Mouse (Mus musculus): ENCODE measurements around the gene Itga8.

Gene Itga8

GRCm38 (mm10) chr2:12301431-12302170 lies at the start of gene Itga8:
Gene Itga8, minus strand, starts transcription at chr2:12301922.
- peak; percentile 43 to 69 for DNase-seq (ENCODE audit: low spot score in 2 of 2)

GRCm38 (mm10) chr2:12348914-12349313 lies 47.2 kb upstream of the Itga8 start:
- DNase-seq (ENCODE audit: low spot score in 2 of 2), result no peak

GRCm38 (mm10) chr2:12331962-12332361 lies 30.2 kb upstream of the Itga8 start:
- DNase-seq (ENCODE audit: low spot score in 2 of 2), result no peak

DNA sequence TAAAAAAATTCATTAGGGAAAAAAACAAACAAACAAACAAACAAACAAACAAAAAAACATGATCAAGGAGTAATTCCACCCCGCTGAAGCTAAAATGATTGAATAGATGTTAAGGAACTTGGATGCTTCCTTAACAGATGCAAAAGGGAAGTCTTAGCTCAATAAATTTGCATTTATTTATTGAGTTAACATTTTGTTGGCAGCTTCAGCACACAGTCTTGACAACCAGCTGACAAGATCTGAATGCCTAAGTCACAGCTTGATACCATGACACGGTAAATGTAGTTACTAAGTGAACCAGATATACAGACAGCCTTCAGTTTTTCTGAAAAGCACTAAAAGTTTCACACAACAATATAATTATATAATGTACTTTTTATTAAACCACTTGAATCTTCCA lies 27.9 kb upstream of the Itga8 start:
- DNase-seq (ENCODE audit: low spot score in 2 of 2), result no peak

DNA sequence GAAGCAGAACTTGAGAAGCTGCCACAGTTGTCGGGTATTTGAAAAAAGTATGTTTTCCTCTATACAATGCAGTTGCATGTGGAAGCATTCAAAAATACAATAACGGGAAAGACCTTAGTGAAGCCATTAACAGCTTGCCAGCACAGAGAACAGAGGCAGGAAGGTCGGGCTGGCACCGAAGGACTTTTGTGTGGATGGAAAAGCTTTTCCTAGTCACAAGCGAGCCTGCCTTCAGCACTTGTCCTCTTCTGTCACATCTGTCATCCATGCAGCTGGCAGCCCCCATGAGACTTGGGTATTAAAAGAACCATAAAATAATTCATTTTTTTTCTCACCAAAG lies 27.3 kb upstream of the Itga8 start:
- DNase-seq (ENCODE audit: low spot score in 2 of 2), result no peak

DNA sequence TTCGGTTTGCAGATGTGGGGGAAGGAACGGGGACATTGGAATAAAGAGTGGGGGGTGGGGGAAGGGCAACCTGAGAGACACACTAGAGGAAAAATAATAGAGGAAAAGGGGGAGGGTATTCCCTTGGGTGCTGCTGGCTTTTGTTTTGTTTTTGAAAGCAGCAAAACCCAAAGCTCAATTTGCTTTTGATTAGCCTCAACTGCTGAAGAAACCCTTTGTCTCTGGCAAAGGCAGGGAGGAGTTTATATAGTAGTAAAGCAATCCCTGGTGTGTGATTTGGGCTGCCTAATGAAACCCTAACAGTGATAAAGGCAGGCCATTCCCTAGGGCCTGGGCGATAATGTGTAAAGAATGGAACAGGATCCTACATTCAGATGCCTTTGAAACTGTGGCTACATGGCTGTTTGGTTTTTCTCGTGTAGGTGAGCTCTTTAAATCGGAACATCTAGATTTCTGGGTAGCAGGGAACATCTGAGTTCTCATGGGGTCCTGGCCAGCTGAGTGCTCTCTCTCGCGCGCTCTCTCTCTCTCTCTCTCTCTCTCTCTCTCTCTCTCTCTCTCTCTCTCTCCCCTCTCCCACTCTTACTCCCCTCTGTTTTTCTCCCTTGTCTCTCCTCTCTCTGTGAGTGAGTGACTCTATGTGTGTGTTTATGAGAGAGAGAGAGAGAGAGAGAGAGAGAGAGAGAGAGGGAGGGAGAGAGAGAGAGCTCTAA lies 26.8 kb upstream of the Itga8 start:
- no peak for DNase-seq (ENCODE audit: low spot score in 2 of 2)

GRCm38 (mm10) chr2:12327691-12328354 lies 26.1 kb upstream of the Itga8 start:
- no peak for DNase-seq (ENCODE audit: low spot score in 2 of 2)

GRCm38 (mm10) chr2:12327216-12327615 lies 25.5 kb upstream of the Itga8 start:
- no peak for DNase-seq (ENCODE audit: low spot score in 2 of 2)

- no peak for DNase-seq (ENCODE audit: low spot score in 2 of 2)
These were observed 24.1 kb upstream of the Itga8 start for GRCm38 (mm10) chr2:12325868-12326267.

GRCm38 (mm10) chr2:12325417-12325816 lies 23.7 kb upstream of the Itga8 start:
- DNase-seq (ENCODE audit: low spot score in 2 of 2), result peak; percentile 9 to 44

GRCm38 (mm10) chr2:12320914-12321313 lies 19.2 kb upstream of the Itga8 start:
- DNase-seq (ENCODE audit: low spot score in 2 of 2), result no peak

DNA sequence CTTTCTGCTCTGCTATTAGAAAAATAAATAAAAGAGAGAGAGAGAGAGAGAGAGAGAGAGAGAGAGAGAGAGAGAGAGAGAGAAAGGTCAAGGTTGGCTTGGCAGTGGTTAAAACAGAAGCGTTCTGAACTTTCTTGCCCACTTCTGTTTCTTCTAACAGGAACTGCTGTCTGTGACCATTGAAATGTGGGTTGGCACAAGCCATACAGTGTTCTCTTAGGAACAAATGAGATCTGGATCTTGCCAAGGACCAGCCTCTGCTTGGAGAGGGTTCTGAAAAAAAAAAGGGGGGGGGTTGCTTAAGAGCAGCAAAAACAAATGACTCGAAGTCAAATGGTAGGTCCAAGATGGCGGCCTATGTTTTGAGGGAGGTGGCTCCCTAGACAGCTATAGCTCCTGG lies 17.0 kb upstream of the Itga8 start:
- DNase-seq (ENCODE audit: low spot score in 2 of 2), result no peak

DNA sequence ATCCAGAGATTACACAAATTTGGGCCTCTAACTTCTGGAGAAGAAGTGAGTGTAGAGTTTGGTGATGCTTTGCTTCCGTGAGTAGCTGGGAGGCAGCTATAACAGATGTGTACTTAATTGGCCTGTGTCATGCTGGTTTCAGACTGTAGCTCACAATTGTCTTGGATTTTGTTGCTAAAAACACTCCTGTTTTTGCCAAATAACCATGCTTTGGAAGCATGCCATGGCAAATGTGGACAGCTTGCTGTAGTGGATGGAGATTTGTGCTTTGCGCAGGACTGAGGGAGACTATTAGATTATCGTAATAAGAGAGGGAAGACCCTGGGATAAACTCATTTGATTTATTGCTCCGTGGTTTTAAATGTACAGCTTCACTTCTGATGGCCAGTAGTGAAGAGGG lies 16.3 kb upstream of the Itga8 start:
- DNase-seq (ENCODE audit: low spot score in 2 of 2), result no peak

DNA sequence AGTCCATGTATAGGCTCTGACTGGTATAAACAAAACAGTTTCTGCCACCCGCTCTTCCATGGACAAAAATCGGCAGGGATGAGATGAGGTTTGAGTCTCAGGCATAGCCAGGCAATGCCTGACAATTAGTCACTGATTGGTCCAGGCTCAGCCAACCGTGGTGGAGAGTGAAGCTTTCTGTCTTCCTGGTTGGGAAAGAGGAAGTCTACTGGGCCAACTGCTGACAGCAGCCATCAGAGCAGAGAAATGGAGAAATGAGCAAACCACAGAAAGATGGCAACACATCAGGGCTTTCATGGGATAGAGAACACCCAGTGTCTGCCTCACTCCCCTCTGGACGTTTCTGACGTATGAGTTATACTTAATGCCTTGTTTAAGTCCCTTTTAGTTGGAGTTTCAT lies 15.6 kb upstream of the Itga8 start:
- DNase-seq (ENCODE audit: low spot score in 2 of 2), result no peak

- DNase-seq (ENCODE audit: low spot score in 2 of 2), result no peak
These were observed 14.6 kb upstream of the Itga8 start for GRCm38 (mm10) chr2:12316361-12316760.

- DNase-seq (ENCODE audit: low spot score in 2 of 2), result no peak
These were observed 12.3 kb upstream of the Itga8 start for GRCm38 (mm10) chr2:12314028-12314427.

- no peak for DNase-seq (ENCODE audit: low spot score in 2 of 2)
These were observed 6.7 kb upstream of the Itga8 start for GRCm38 (mm10) chr2:12308466-12308865.

DNA sequence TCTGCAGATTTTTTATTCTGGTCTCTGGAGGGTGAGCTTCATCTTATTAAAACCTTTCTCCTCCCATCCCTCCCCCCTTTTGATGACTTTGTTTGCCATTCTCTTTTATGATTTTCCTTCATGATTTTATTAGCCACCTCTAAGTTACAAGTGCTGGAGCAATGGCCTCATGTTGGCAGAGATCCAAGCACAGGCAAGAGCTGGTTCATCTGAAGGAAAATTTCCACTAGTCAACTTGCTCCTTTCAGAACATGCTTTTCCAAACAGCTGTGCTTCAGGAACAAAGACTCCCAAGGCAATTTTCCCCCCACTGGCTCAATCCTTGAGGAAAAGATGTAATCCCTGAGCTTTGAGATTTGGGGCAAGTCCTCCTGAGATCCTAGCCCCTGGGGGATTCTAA lies 5.6 kb upstream of the Itga8 start:
- DNase-seq (ENCODE audit: low spot score in 2 of 2), result no peak

DNA sequence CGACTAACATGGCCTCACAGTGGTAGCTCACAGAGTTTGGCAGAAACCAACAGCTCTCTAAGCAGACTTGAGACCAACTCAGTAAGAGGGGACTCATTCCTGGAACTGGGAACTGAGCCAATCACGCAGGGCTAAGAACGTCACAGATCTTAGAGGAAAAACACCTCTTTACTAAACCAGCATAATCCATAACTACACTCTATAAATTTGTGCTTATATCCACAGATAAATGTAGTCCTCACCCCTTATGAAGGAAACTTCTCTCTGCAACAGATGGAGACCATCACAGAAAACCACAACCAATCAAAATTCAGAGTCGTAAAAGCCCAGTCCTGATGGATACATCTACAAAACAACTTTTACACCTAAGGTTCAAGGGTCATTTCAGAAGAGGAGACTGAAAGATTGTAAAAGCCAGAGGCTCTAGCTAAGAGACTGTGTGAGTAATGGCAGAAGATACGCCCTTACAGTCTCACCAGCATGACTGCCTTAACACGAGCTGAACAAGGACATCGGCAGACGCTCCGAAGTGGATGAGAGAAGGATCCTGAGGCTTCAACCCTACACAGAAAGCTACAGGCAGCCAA lies 3.4 kb upstream of the Itga8 start:
- no peak for DNase-seq (ENCODE audit: low spot score in 2 of 2)

DNA sequence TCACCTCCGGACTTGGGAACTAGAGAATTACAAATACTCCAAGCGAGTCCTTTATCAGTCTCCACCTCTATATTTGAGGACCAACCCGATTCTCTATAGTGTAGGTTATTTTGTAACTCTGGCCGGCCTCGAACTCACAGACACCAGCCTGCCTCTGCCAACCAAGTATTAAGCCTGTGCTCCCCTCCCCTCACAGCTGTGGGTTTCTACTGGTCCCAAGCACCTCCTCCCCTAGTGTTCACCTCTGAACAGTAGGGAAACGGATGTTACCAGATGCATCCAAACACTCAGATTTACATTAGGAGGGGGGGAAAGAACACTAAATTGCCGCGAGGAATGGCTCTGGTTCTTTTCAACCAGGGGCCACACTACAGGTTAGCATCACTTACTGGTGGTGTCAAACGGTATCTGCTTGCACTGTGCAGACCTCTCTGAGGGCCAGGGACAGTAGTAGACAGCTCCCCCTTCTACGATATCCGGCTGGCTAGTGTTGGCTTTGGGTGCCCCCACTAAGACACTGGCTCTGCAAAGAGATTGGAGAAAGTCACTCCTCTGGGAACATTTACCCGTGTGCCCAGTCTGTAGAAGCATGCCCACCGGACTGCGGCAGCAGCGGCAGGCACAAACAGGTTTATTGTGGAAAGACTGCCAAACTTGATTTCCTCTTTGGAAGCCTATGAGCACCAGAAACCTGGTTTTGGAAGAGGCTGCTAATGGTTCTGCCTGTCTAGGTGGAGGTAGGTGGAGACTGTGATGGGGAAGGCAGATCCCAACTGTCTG lies 1.1 kb downstream of the Itga8 start:
- DNase-seq (ENCODE audit: low spot score in 2 of 2), result no peak

GRCm38 (mm10) chr2:12297287-12297686 lies 4.4 kb downstream of the Itga8 start:
- no peak for DNase-seq (ENCODE audit: low spot score in 2 of 2)

DNA sequence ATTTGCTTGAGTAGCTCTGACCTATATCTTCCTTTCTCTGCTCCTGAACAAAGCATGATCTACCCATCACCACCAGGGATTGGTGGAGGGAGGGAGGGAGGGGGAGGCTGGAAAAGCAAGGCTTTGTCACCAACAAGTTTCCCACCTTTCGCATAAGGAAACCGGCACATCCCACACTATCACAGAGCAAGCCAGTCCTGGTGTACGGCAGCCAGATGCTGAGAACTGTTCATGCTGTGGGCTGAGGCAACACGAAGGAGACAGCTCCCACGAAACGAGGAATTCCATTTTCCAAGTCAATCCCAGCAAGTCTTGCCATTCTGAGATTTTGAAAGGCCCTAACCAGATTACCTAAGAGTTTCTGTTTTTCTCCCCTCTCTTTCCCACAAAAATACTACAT lies 6.6 kb downstream of the Itga8 start:
- DNase-seq (ENCODE audit: low spot score in 2 of 2), result no peak
